Mouse (Mus musculus) CD4-positive, CD25-positive, alpha-beta regulatory T cell (primary cell): ENCODE results near the gene Aph1c. TPM values are rescaled to one million over a fixed set of nuclear protein-coding genes. Genes with fewer than 3 reads are reported as not detected.

ENCODE experiments used
- polyA plus RNA-seq: library from polyadenylated mRNA; unstranded; fragments of 100-300 nt; shearing (Covaris generic); gene quantifications from one replicate; pipeline ENCODE4 v1.2.1, GENCODE M21; 2017

Gene Aph1c
- 0.26 TPM for polyA plus RNA-seq

GRCm38 (mm10) chr9:66834318-66835096 is at the start of gene Aph1c:
Gene Aph1c (minus strand): TSS chr9:66834726.

DNA sequence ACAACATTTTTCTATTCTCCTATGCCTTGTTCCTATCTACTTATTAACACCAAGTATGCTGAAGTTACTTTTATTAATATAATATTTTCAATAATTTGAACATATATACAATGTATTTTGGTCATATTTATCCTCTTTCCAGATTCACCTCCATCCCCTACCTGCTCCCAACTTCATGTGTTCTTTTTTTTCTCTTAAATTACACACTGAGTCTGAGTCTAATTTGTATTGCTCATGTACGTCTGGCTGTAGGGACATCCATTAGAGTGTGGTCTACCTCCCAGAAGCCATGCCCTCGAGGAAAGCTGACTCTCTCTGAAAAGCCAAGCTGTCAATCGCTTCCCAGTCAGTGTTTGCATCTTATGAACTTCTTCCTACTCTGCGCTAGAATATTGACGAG is 37.8 kb downstream of the Aph1c start, which contains the start of gene Gm10647:
TSS of gene Gm10647 (plus strand) at position 301 of the 400 bp plus-strand sequence.

GRCm38 (mm10) chr9:66795464-66796324 is 38.8 kb downstream of the Aph1c start, which contains the start of gene Aph1b:
Gene Aph1b (minus strand): TSS chr9:66795490.

Other genes with a start within 250 kb of the Aph1c start
- 205 TPM for gene Usp3, start 241.6 kb downstream of the Aph1c start, polyA plus RNA-seq
- gene Car12, start 121.0 kb downstream of the Aph1c start, polyA plus RNA-seq: 6.2 TPM
- 0.90 TPM for gene Aph1b, start 39.2 kb downstream of the Aph1c start, polyA plus RNA-seq
- gene Gm10647, start 37.7 kb downstream of the Aph1c start, polyA plus RNA-seq: not detected
- 114 TPM for gene Rab8b, start 85.0 kb upstream of the Aph1c start, polyA plus RNA-seq
- 205 TPM for gene Rps27l, start 111.4 kb upstream of the Aph1c start, polyA plus RNA-seq
- gene Lactb, start 140.8 kb upstream of the Aph1c start, polyA plus RNA-seq: 34.9 TPM
- 47.9 TPM for gene Tpm1, start 214.7 kb upstream of the Aph1c start, polyA plus RNA-seq